Mouse (Mus musculus) T-helper 17 cell (primary cell): ENCODE data around the gene Mbip.

Experiments
- in situ Hi-C, 2 experiments: fragments of 300-600 bp; cut with MboI, MseI; formaldehyde crosslinking; loops; 1 replicate in 1 of 2; 2 replicates in 1 of 2; pipeline ENCODE4 v1.15.1; 2025; ENCODE audit warnings: high pct_unique_total_duplicates in 2 of 2

Gene Mbip

DNA sequence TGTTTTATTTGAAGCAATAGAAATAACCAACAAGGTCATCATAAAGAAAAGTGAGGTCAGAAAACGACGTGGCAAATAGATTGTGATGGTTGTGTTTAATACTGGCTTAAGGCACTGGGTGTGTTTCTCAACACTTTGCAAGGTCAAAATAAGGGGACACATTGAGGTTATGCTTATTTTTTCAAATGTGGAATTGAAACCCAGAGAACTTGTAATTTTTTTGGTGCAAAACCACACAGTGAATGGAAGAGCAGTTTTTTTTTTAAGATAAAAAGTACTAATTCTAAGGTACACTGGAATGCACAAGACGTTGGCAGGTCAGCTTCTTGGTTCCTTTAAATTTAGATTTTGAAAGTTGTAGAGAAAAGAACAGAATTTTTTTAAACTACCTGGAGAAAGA is 50.5 kb downstream of the Mbip start:
- in situ Hi-C loops: no loop called here

DNA sequence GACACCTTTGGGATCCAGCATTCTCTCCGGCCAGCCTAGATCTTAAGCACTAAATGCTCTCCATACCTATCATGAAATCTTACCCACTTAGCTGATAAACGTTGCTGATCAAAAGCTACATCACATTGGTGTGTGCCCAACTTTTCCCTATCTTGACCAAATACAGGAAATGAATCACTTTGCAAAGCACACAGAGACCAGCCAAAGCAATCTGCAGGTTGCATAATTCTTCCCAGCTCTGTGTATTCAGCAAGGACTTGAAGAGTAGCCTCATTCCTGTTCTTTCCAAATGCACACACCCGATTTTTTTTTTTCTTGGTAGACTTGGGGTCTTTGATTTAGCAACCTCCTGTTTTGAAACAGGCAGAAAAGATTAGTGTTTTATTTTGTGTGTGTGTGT is 57.1 kb downstream of the Mbip start:
- in situ Hi-C loops: no loop called here

DNA sequence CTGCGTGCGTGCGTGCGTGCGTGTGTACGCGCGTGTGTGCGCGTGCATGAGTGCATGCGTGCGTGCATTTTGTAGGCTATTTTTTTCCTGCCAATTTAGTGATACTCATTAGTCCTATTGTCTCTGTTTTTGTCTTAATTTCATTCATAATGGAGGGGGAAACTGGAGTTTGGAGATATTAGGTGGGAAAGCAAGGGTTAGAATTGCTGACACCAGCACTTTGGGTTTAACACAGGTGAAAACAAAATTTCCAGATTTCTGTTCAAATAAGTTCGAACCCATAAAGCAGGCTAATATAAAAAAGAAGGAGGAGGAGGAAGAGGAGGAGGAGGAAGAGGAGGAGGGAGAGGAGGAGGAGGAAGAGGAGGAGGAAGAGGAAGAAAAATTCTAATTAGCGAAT is 58.9 kb downstream of the Mbip start:
- in situ Hi-C loops: no loop called here

DNA sequence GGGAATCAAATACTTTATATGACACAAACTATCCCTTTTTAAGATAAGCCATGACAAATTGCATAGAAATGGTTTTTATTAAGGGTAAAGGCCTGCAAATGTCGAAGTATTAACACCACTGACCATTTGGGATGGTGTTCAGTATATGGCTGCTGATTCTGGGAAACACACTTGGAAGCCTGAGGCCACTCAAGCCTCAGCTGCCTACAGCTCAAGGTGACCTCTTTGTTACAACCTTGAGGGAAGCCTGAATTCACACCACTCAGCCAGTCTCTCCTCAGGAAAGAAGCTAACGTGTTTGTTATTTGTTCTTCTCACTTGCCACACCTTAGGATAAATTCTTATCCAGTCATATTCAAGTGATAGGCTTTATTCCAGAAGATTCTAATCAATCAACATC is 61.5 kb downstream of the Mbip start:
- in situ Hi-C loops: no loop called here

DNA sequence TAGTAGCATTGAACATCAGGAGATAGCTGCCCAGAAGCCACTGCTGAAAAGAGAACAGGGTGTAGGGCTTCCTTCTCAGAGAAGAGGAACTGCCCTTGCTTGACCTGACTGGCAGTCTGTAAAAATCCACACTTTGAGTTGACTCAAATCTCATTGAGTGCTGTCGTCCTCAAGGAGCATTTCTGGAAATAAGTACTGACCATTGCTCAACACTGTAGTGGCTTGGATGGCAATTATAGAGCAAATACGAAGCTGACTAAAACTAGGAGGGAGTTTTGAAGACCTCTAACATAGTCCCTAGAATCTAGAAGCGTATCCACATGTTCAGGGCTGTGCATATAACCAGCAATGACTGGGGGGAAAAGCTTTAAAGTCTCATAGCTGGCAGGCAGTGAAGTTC is 64.0 kb downstream of the Mbip start:
- in situ Hi-C loops: no loop called here
